Mouse (Mus musculus) CD4-positive, CD25-positive, alpha-beta regulatory T cell, adult 2 months (primary cell): Measurements from ENCODE around the gene Rap2a.

Experiments used
- DNase-seq: peaks from one replicate; pipeline ENCODE4 v3.0.0-alpha.2; 2012; ENCODE audit warnings: low read depth, low spot score

The Rap2a gene

GRCm38 (mm10) chr14:120499601-120500000, 21.4 kb downstream of the Rap2a start:
- DNase-seq = no peak

- DNase-seq = no peak
Measured at GRCm38 (mm10) chr14:120500021-120500560, 21.8 kb downstream of the Rap2a start.

GRCm38 (mm10) chr14:120500791-120501190, 22.5 kb downstream of the Rap2a start:
- no peak for DNase-seq

DNA sequence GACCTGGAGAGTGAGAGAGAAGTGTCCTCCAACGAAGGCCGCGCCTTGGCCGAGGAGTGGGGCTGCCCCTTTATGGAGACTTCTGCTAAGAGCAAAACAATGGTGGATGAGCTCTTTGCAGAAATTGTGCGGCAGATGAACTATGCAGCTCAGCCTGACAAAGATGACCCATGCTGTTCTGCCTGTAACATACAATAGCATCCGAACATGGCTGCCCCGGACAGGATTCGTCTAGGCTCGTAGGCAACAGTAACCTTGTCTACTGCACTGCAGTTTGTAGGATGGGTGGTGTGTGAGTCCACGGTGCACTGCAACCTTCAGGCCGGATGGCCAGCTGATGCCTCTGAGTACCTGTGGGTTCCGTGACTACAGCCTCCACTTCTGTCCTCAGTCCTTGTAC, 25.4 kb downstream of the Rap2a start:
- DNase-seq = no peak

DNA sequence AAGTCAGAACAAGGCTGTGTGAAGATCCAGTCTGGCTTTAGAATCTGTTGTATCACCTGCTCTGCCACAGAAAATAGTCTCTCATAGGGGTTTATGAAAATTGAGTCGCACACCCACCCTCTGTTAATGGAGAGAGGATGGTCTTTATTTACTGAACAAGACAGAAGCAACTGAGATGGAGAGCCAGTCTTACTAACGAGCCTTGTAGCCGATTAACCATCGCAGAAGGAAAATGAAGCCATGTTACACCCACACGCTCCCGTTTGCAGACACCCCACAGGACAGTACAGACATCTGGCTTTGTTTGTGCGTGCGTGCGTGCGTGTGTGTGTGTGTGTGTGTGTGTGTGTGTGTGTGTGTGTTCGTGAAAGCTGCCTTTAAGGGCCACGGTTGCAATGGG, 26.2 kb downstream of the Rap2a start:
- no peak for DNase-seq

GRCm38 (mm10) chr14:120504928-120505461, 26.8 kb downstream of the Rap2a start:
- no peak for DNase-seq

GRCm38 (mm10) chr14:120505918-120506317, 27.7 kb downstream of the Rap2a start:
- DNase-seq = no peak

- no peak for DNase-seq
Measured at GRCm38 (mm10) chr14:120507516-120507915, 29.3 kb downstream of the Rap2a start.

DNA sequence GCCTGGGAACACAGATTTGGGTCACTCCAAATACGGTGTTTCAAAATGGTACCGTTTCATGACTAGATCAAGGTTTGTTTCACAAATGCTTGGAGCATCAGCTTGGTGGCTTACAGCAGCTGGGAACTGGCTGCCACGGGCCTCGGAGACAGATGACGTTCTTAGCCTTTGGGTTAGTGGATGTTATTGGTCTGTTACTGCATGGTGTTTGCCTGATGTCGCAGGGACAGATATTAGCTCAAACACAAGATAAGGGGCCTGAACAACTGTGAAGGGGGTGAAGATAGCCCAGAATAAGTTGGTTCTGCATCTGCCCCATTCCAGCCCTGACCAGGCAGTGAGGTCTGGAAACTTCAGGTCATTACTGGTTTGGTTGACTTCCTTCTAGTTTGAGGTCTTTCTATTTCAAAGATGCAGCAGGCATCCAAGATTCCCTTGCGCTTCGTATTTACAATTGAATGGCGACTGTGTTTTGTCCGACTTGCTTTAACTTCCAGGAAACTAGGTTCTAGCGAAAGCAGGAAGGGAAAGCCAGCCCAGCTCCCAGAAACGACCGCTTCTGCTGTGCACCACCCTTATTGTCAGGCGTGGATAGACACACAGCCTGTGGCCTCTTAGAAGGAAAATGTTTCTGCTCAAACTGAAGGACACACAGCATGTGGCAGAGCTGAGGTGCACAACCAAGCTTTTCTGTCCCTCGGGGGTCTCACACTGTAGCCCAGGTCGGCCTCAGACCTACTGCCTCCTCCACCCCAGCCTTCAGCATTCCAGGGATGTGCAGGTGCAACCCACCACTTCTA, 30.5 kb downstream of the Rap2a start:
- DNase-seq = no peak

GRCm38 (mm10) chr14:120509366-120509640, 31.1 kb downstream of the Rap2a start:
- no peak for DNase-seq

DNA sequence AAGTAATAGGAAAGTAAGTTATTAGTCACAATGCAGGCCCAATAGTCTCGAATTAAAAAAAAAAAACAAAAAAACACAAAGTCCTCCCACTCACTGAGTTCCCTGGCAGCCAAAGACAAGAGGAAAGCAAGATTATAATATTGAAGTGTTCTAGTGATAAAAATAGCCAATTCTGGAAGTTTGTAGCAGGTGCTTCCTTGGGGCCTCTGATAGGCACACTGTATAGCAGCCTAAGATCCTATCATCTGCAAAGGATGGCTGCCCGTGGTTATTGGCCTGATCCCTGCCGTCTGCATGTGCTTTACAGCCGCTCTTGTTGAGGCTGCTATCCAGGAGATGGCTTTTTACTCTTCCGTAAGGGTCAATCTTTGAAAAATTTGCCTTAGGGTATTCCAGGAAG, 33.6 kb downstream of the Rap2a start:
- DNase-seq = no peak

- DNase-seq = no peak
Measured at GRCm38 (mm10) chr14:120514821-120515271, 36.6 kb downstream of the Rap2a start.

DNA sequence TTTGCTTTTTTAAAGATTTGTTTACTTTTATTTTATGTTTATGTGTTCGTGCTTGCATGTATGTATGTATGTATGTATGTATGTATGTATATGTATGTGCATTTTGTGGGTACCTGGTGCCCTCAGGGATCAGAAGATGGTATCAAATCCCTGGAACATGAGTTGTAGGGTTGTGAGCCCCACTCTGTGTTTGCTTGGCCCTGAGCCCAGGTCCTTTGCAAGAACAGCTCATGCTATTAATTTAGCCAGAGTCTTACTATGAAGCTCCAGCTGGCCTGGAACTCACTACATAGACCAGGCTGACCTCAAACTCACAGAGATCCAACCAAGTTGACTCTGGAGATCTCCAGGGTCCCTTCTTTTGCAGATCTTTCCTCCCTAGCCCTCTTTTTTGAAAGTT, 37.1 kb downstream of the Rap2a start:
- no peak for DNase-seq

GRCm38 (mm10) chr14:120518706-120519105, 40.5 kb downstream of the Rap2a start:
- DNase-seq = no peak

GRCm38 (mm10) chr14:120519921-120520320, 41.7 kb downstream of the Rap2a start:
- DNase-seq = no peak

GRCm38 (mm10) chr14:120520843-120521242, 42.6 kb downstream of the Rap2a start:
- DNase-seq = peak; percentile 19

DNA sequence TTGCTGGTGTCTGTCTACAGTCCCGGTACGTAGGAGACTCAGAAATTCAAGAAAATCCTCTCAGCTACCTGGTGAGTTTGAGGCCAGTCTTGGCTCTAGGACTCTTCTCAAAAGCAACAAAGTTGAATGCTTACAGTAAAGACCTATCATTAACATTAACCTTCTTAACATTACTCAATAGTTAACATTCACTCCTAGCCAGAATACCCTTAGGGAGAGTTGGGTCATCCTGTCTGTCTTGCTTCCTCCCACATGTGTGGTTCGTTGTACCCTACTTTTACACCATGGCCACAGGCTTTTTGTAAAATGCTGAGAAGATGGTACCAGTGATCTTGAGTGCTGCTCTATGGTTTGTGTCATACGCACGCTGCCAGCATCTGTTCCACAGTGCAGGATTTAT, 45.1 kb downstream of the Rap2a start:
- no peak for DNase-seq

DNA sequence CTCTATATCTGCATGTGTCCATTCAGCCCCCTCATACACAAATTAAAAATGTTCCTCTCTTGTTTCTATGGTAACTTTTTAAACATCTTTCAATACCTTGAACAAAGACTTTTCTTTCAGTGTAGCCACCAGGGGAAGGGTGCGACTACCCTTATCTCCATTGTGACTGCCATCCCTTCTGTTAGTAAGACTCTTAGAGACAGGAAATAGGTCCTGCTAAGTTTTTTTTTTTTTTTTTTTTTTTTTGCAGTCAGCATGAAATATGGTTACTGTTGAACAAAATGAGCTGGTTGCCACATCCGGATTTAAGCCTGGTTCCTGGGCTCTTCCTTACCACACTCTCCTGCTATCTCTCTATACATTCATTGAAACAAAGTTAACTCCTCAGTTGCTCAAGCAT, 47.4 kb downstream of the Rap2a start:
- DNase-seq = peak; percentile 43

GRCm38 (mm10) chr14:120533301-120533700, 55.1 kb downstream of the Rap2a start:
- no peak for DNase-seq

- no peak for DNase-seq
Measured at GRCm38 (mm10) chr14:120534841-120535271, 56.6 kb downstream of the Rap2a start.

- no peak for DNase-seq
Measured at GRCm38 (mm10) chr14:120535446-120535845, 57.2 kb downstream of the Rap2a start.

GRCm38 (mm10) chr14:120535924-120536323, 57.7 kb downstream of the Rap2a start:
- DNase-seq = peak; percentile 53

- no peak for DNase-seq
Measured at GRCm38 (mm10) chr14:120539128-120539527, 60.9 kb downstream of the Rap2a start.
